Mouse (Mus musculus): ENCODE measurements around the gene Sidt1. TPM values are rescaled to one million over a fixed set of nuclear protein-coding genes. Genes with fewer than 3 reads are reported as not detected.

Gene Sidt1
- polyA plus RNA-seq, 1 experiment from 2014 or later = 7.6 TPM

GRCm38 (mm10) chr16:44190968-44191367 is 142.0 kb downstream of the Sidt1 start:
- no peak overlapping the region for H3K4me2 ChIP-seq (ENCODE audit: low read length)
- no peak for DNase-seq
- no peak overlapping the region for H3K27ac ChIP-seq (replicated peaks; ENCODE audit: low read depth, low read length)
- ATAC-seq (ENCODE audit: low FRiP score, low TSS enrichment) = no peak
- no peaks in the 10 kb centered on the region for H3K27me3 ChIP-seq (ENCODE audit: control insufficient read depth, insufficient read depth, low read length)
- H3K36me3 ChIP-seq (ENCODE audit: control insufficient read depth, insufficient read depth, low read length) = no peaks in the 10 kb centered on the region
- no peaks in the 10 kb centered on the region for H3K9me3 ChIP-seq (ENCODE audit: control insufficient read depth, low read length)
- H3K4me3 ChIP-seq (replicated peaks; ENCODE audit: low read depth, low read length) = no peak overlapping the region
- H3K9ac ChIP-seq (replicated peaks; ENCODE audit: low read length) = no peak overlapping the region
- H3K4me1 ChIP-seq (ENCODE audit: control insufficient read depth, insufficient read depth, low read length) = no peaks in the 10 kb centered on the region
- WGBS = 95% methylated on average over 2 of the region's 2 CpGs

Other genes starting within 250 kb of the Sidt1 start
- gene Atp6v1a, start 193.5 kb downstream of the Sidt1 start, polyA plus RNA-seq (2014; fragmentation: Nextera tagmentation; extraction: Ambion mirVana) = 126 and 149 TPM in 2 replicates
- 39.2 and 43.7 TPM in 2 replicates for gene Naa50, start 193.4 kb downstream of the Sidt1 start, polyA plus RNA-seq (2014; fragmentation: Nextera tagmentation; extraction: Ambion mirVana)
- 5.0 TPM in 2 replicates for gene Usf3, start 159.9 kb downstream of the Sidt1 start, polyA plus RNA-seq (2014; fragmentation: Nextera tagmentation; extraction: Ambion mirVana)
- gene Spice1, start 13.9 kb upstream of the Sidt1 start, polyA plus RNA-seq (2014; fragmentation: Nextera tagmentation; extraction: Ambion mirVana) = 9.6 and 16.6 TPM in 2 replicates
- gene Cfap44, start 61.6 kb upstream of the Sidt1 start, polyA plus RNA-seq (2014; fragmentation: Nextera tagmentation; extraction: Ambion mirVana) = 4.3 and 6.1 TPM in 2 replicates
- 14.1 and 22.6 TPM in 2 replicates for gene Boc, start 225.7 kb upstream of the Sidt1 start, polyA plus RNA-seq (2014; fragmentation: Nextera tagmentation; extraction: Ambion mirVana)

All from midbrain, embryonic 14.5 days (tissue).